1 mouse cellular context compared by ENCODE assay signal in the genomic region with DNA sequence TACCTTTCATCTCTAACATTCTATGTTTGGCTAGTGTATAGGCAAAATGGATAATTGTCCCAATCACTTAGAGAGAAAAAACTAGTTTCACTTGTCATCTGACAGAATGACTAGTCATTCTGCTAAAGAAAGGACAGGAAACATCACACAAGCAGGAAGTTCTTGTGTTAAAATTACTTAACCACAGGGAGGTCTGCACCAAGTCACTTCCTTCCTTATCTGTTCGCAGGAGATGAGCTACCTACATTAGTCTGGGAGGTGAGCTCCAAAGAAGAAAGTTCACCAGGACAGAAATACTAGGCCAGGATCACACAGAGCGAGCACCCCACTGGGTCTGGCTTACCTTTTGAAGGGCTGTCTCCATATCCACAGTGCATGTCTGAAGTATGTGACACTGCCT.
TF ChIP-seq lines count a peak whose summit lies in the region.

No protein-coding gene starts in this region.

TF ChIP-seq in CH12.LX, 34 proteins besides CTCF, POLR2A, EP300 and RAD21 (continued from another document):
- TF ChIP-seq TBP (conservative IDR thresholded peaks at IDR 0.05; ENCODE audit: low read depth, low read length) (0 out of 2 replicates have a peak, but pooled peaks have one; percentile 46), GABPA (IDR thresholded peaks at IDR 0.05; ENCODE audit: insufficient replicate concordance, low read depth, low read length) (no peak), ZNF384 (IDR thresholded peaks at IDR 0.05; ENCODE audit: low read depth, low read length) (peak; percentile 80)
